Mouse (Mus musculus): ENCODE results near the gene Nop16.

DNA sequence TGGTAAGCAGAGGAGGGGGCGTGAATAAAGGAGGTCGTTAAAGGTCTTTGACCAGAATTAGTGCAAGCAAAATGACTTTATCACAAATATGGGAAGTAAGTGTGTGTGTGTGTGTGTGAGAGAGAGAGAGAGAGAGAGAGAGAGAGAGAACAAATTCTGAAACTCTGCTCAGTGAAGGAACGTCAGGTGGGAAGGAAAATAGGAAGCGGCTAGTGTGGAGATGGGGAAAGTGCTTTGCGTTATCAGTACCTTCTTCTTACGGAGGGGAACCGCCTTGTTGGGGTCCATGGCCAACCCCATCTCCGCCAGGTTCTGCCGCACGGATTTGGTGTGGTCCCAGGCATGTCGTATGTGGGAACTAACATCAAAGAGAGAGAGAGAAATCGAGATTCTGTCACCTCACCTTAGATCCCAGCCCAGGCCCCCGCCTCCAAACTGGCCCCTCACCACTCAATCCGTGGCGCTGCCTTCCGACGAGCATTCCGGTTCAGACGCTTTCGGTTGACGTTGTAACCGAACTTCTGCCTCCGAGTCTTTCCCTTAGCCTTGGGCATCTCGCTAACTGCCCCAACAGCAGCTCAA is 385 bp downstream of the Nop16 start:
- no peak for TF ChIP-seq CTCF (IDR thresholded peaks at IDR 0.05; ENCODE audit: low read depth, low read length)
- no peak for TF ChIP-seq POLR2A (IDR thresholded peaks at IDR 0.05; ENCODE audit: borderline replicate concordance, low read depth, low read length)
